Mouse (Mus musculus) CH12.LX (cell line): ENCODE data around the gene Pgls.

Source experiments
- MEF2A ChIP-seq: IDR thresholded peaks from 2 replicates; pipeline ENCODE4 v1.6.1; 2014; ENCODE audit warnings: low read depth, mild to moderate bottlenecking, inconsistent platforms, low read length, improper control_type of control experiment, borderline replicate concordance
- MYC ChIP-seq: IDR thresholded peaks from 2 replicates; pipeline ENCODE4 v1.6.1; 2011; ENCODE audit warnings: low read depth, mild to moderate bottlenecking, improper control_type of control experiment, low read length
- POLR2A ChIP-seq: IDR thresholded peaks from 2 replicates; pipeline ENCODE4 v1.6.1; 2011; ENCODE audit warnings: low read depth, mild to moderate bottlenecking, improper control_type of control experiment, low read length
- SMC3 ChIP-seq: IDR thresholded peaks from 2 replicates; pipeline ENCODE4 v1.6.1; 2011; ENCODE audit warnings: low read depth, low read length, improper control_type of control experiment
- USF1 ChIP-seq: IDR thresholded peaks from 2 replicates; pipeline ENCODE4 v1.6.1; 2014; ENCODE audit warnings: low read depth, mild to moderate bottlenecking, inconsistent platforms, low read length, improper control_type of control experiment

- TF ChIP-seq POLR2A, result peak; percentile 45; the same call in 1 of the 2 replicates
- TF ChIP-seq SMC3, result no peak
- no peak for TF ChIP-seq USF1
- no peak for TF ChIP-seq MEF2A
- peak; percentile 70 for TF ChIP-seq MYC
These were observed 6.4 kb downstream of the Pgls start for GRCm38 (mm10) chr8:71598375-71598774.
